Mouse (Mus musculus): ENCODE measurements around the gene Cfap73. TPM values are rescaled to one million over a fixed set of nuclear protein-coding genes. Genes with fewer than 3 reads are reported as not detected.

The Cfap73 gene
- polyA plus RNA-seq, 2 experiments = not detected

DNA sequence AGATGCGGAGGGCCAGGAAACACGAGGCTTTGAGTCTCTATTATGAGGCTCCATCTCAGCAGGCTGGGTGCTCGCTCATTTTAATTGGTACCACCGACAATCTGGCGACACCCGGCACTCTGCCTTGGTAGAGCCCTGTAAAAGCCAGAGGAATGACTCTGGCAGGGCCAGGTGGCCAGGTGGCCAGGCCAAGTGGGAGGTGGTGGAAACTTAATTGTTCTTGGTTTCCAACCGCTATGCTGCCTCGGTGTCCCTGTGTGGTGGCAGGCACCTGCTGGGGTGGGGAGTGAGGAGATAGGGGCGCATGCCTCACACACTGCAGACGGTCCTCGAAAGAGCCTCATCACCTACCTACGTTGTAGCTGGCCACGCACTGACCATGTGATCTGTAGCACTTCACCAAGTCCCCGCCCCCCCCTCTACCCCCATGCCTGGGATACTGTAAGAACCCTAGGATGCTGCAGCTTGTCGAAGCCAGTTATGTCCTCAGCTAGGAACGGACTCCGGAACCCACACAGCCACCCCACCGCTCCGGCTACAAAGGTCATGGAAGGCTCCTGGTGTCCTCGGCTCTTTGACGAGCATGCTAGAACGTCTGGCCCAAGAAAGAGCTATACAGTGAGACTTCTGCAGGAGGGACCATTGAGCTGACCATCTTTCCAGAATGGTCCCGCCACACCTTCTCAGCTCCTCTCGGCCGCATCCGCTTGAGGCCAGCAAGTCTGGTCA is 54.0 kb downstream of the Cfap73 start:
- Histone ChIP-seq H3K9me3 (ENCODE audit: control insufficient read depth, low read length) (no peaks in the 10 kb centered on the region), H3K4me3 (ENCODE audit: insufficient read depth in 1 of 2, low read depth in 2 of 2, low read length in 2 of 2) (no peak overlapping the region), H3K27ac (no peak overlapping the region; the same call in 1 of the 2 replicates), H3K9ac (replicated peaks) (no peak overlapping the region), H3K4me2 (ENCODE audit: low read depth) (no peak overlapping the region), H3K36me3 (replicated peaks; ENCODE audit: control insufficient read depth, insufficient read depth, low read depth) (peaks cover 43% of the 10 kb centered on the region), H3K4me1 (replicated peaks; ENCODE audit: control insufficient read depth in 2 of 2, insufficient read depth in 2 of 2, low read length in 1 of 2) (peaks cover 29 to 35% of the 10 kb centered on the region in 2 experiments), H3K27me3 (ENCODE audit: control insufficient read depth, insufficient read depth, low read length) (no peaks in the 10 kb centered on the region)
- WGBS (ENCODE audit: insufficient replicate concordance) = 87% methylated on average over 26 of the region's 26 CpGs
- TF ChIP-seq CTCF (IDR thresholded peaks at IDR 0.05; ENCODE audit: low read depth) = no peak
- TF ChIP-seq EP300 (IDR thresholded peaks at IDR 0.05; ENCODE audit: low read depth) = no peak
- ATAC-seq (ENCODE audit: insufficient read depth) (no peak), DNase-seq (ENCODE audit: low read depth in 3 of 3, low spot score in 3 of 3) (no peak)

DNA sequence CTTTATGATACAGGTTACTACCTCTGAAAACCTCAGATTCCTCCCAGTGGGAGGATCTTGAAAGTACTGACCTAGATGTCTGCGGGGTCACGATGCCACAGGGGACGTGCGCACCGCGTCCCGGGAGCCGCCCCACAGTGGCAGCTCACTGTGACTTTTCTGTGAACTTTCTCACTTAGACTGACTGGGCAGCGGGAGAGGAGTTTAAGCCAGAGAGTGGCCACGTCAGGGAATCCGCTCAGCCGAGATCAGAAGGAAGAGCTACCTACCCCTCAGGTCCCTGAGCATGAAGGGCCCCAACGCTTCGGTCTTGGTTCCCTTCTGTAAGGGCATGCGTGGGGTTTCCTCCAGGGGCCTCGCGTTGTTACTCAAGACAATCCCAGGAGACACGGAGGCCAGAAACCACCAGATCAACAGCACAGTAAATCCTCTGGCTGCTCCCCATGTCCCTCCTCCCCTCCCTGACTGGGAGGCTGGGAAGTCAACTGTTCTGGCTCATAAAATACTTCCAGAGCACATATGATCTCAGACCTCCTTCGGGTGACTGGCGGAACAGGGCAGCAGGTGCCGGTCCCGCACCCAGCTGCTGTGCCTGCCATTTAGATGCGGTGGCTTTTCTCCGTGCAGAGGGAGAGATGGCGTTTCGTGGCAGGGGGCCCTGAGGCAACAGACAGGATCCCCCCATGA is 54.7 kb downstream of the Cfap73 start:
- no peak for DNase-seq (ENCODE audit: low read depth in 3 of 3, low spot score in 3 of 3)

DNA sequence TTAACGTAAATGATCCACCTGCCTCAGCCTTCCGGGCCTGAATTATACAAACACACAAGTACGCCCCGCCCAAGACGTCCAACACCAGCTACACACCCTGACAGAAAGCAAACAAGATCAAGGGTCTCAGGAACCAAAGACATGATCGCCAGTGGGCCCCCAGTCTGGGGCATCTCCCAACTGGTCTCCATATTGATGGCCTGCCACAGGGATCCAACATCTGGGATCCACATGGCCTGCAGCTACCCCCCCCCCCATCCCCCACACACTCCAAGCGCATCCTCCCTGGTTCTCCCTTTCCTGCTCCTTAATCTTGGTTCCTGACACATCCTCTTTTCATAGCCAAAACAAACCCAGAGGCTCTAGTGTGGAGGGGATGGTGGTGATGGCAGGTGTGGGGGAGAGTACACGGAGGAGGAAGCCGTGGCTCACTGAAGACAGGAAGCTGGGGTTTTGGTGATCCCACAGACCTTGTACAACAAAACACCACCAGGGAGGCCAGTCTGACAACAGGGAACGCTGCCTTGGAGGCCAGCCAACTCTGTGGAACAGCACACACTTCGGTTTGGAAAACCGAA is 55.4 kb downstream of the Cfap73 start:
- Histone ChIP-seq H3K27me3 (ENCODE audit: control insufficient read depth, insufficient read depth, low read length) (no peaks in the 10 kb centered on the region), H3K9me3 (ENCODE audit: control insufficient read depth, low read length) (no peaks in the 10 kb centered on the region), H3K4me3 (ENCODE audit: insufficient read depth in 1 of 2, low read depth in 2 of 2, low read length in 2 of 2) (peak overlapping the region in 1 of 2 experiments; percentile 39; a peak in 2 of 4 replicates), H3K36me3 (replicated peaks; ENCODE audit: control insufficient read depth, insufficient read depth, low read depth) (peaks cover 29% of the 10 kb centered on the region), H3K9ac (replicated peaks) (peak overlapping the region; percentile 69), H3K4me2 (ENCODE audit: low read depth) (peak overlapping the region; percentile 78), H3K27ac (peak overlapping the region; percentile 98), H3K4me1 (replicated peaks; ENCODE audit: control insufficient read depth in 2 of 2, insufficient read depth in 2 of 2, low read length in 1 of 2) (peaks cover 29 to 34% of the 10 kb centered on the region in 2 experiments)
- ATAC-seq (ENCODE audit: insufficient read depth) = peak; percentile 41; the same call in 1 of the 2 replicates
- 22% methylated on average over 12 of the region's 12 CpGs for WGBS (ENCODE audit: insufficient replicate concordance)
- DNase-seq (ENCODE audit: low read depth in 3 of 3, low spot score in 3 of 3) = no peak
- TF ChIP-seq CTCF (IDR thresholded peaks at IDR 0.05; ENCODE audit: low read depth) = no peak
- TF ChIP-seq EP300 (IDR thresholded peaks at IDR 0.05; ENCODE audit: low read depth) = no peak

More for the DNA sequence above, 54.7 kb downstream of the Cfap73 start:
- H3K27me3 ChIP-seq (ENCODE audit: control insufficient read depth, insufficient read depth, low read length) = no peaks in the 10 kb centered on the region
- no peak for ATAC-seq (ENCODE audit: insufficient read depth)
- H3K9ac ChIP-seq (replicated peaks) = peak overlapping the region; percentile 69
- WGBS (ENCODE audit: insufficient replicate concordance) = 55% methylated on average over 26 of the region's 26 CpGs
- H3K27ac ChIP-seq = peak overlapping the region; percentile 98
- H3K9me3 ChIP-seq (ENCODE audit: control insufficient read depth, low read length) = no peaks in the 10 kb centered on the region
- H3K4me2 ChIP-seq (ENCODE audit: low read depth) = peak overlapping the region; percentile 78
- H3K4me1 ChIP-seq (replicated peaks; ENCODE audit: control insufficient read depth in 2 of 2, insufficient read depth in 2 of 2, low read length in 1 of 2) = peaks cover 29 to 34% of the 10 kb centered on the region in 2 experiments
- H3K4me3 ChIP-seq (ENCODE audit: insufficient read depth in 1 of 2, low read depth in 2 of 2, low read length in 2 of 2) = no peak overlapping the region
- TF ChIP-seq CTCF (IDR thresholded peaks at IDR 0.05; ENCODE audit: low read depth) = no peak
- TF ChIP-seq EP300 (IDR thresholded peaks at IDR 0.05; ENCODE audit: low read depth) = no peak
- peaks cover 36% of the 10 kb centered on the region for H3K36me3 ChIP-seq (replicated peaks; ENCODE audit: control insufficient read depth, insufficient read depth, low read depth)

Other genes starting within 250 kb of the Cfap73 start
- 0.02 TPM in 1 of 2 replicates, not detected in the other for gene Lhx5, start 202.5 kb downstream of the Cfap73 start, polyA plus RNA-seq (2012; rRNA removed)
- not detected in 2 replicates for gene Lhx5, start 202.5 kb downstream of the Cfap73 start, polyA plus RNA-seq (2014; fragmentation: Nextera tagmentation; extraction: Ambion mirVana)
- gene Sdsl, start 161.4 kb downstream of the Cfap73 start, polyA plus RNA-seq (2012; rRNA removed) = 0.78 and 0.93 TPM in 2 replicates
- 1.2 and 2.0 TPM in 2 replicates for gene Sdsl, start 161.4 kb downstream of the Cfap73 start, polyA plus RNA-seq (2014; fragmentation: Nextera tagmentation; extraction: Ambion mirVana)
- 0.13 and 0.61 TPM in 2 replicates for gene Sds, start 157.7 kb downstream of the Cfap73 start, polyA plus RNA-seq (2012; rRNA removed)
- 0.15 and 0.22 TPM in 2 replicates for gene Sds, start 157.7 kb downstream of the Cfap73 start, polyA plus RNA-seq (2014; fragmentation: Nextera tagmentation; extraction: Ambion mirVana)
- gene Plbd2, start 130.6 kb downstream of the Cfap73 start, polyA plus RNA-seq (2012; rRNA removed) = 4.3 TPM in 2 replicates
- gene Plbd2, start 130.6 kb downstream of the Cfap73 start, polyA plus RNA-seq (2014; fragmentation: Nextera tagmentation; extraction: Ambion mirVana) = 10.3 and 12.3 TPM in 2 replicates
- gene Slc8b1, start 123.1 kb downstream of the Cfap73 start, polyA plus RNA-seq (2012; rRNA removed) = 5.2 TPM in 2 replicates
- gene Slc8b1, start 123.1 kb downstream of the Cfap73 start, polyA plus RNA-seq (2014; fragmentation: Nextera tagmentation; extraction: Ambion mirVana) = 1.4 and 2.6 TPM in 2 replicates
- 19.3 and 19.8 TPM in 2 replicates for gene Tpcn1, start 45.6 kb downstream of the Cfap73 start, polyA plus RNA-seq (2012; rRNA removed)
- gene Tpcn1, start 45.6 kb downstream of the Cfap73 start, polyA plus RNA-seq (2014; fragmentation: Nextera tagmentation; extraction: Ambion mirVana) = 17.8 and 18.2 TPM in 2 replicates
- gene Iqcd, start 45.2 kb downstream of the Cfap73 start, polyA plus RNA-seq (2012; rRNA removed) = 0.91 and 2.0 TPM in 2 replicates
- gene Iqcd, start 45.2 kb downstream of the Cfap73 start, polyA plus RNA-seq (2014; fragmentation: Nextera tagmentation; extraction: Ambion mirVana) = 1.0 and 1.4 TPM in 2 replicates
- 5.2 and 5.9 TPM in 2 replicates for gene Rita1, start 21.6 kb downstream of the Cfap73 start, polyA plus RNA-seq (2012; rRNA removed)
- 2.1 and 2.8 TPM in 2 replicates for gene Rita1, start 21.6 kb downstream of the Cfap73 start, polyA plus RNA-seq (2014; fragmentation: Nextera tagmentation; extraction: Ambion mirVana)
- gene Ddx54, start 21.5 kb downstream of the Cfap73 start, polyA plus RNA-seq (2012; rRNA removed) = 9.9 and 12.4 TPM in 2 replicates
- 9.9 and 10.1 TPM in 2 replicates for gene Ddx54, start 21.5 kb downstream of the Cfap73 start, polyA plus RNA-seq (2014; fragmentation: Nextera tagmentation; extraction: Ambion mirVana)
- 0.10 and 0.18 TPM in 2 replicates for gene Rasal1, start 14.6 kb upstream of the Cfap73 start, polyA plus RNA-seq (2012; rRNA removed)
- 0.17 TPM in 1 of 2 replicates, not detected in the other for gene Rasal1, start 14.6 kb upstream of the Cfap73 start, polyA plus RNA-seq (2014; fragmentation: Nextera tagmentation; extraction: Ambion mirVana)
- gene Dtx1, start 77.7 kb upstream of the Cfap73 start, polyA plus RNA-seq (2012; rRNA removed) = 0.03 and 0.41 TPM in 2 replicates
- 0.05 TPM in 1 of 2 replicates, not detected in the other for gene Dtx1, start 77.7 kb upstream of the Cfap73 start, polyA plus RNA-seq (2014; fragmentation: Nextera tagmentation; extraction: Ambion mirVana)
- gene Oas2, start 115.6 kb upstream of the Cfap73 start, polyA plus RNA-seq (2012; rRNA removed) = 0.81 and 1.1 TPM in 2 replicates
- 0.47 and 0.54 TPM in 2 replicates for gene Oas2, start 115.6 kb upstream of the Cfap73 start, polyA plus RNA-seq (2014; fragmentation: Nextera tagmentation; extraction: Ambion mirVana)
- 0.18 and 0.31 TPM in 2 replicates for gene Oas3, start 143.4 kb upstream of the Cfap73 start, polyA plus RNA-seq (2012; rRNA removed)
- 0.03 and 0.23 TPM in 2 replicates for gene Oas3, start 143.4 kb upstream of the Cfap73 start, polyA plus RNA-seq (2014; fragmentation: Nextera tagmentation; extraction: Ambion mirVana)
- not detected in 2 replicates for gene Oas1e, start 161.3 kb upstream of the Cfap73 start, polyA plus RNA-seq (2012; rRNA removed)
- gene Oas1e, start 161.3 kb upstream of the Cfap73 start, polyA plus RNA-seq (2014; fragmentation: Nextera tagmentation; extraction: Ambion mirVana) = not detected in 2 replicates
- 0.21 TPM in 2 replicates for gene Oas1c, start 178.3 kb upstream of the Cfap73 start, polyA plus RNA-seq (2012; rRNA removed)
- gene Oas1c, start 178.3 kb upstream of the Cfap73 start, polyA plus RNA-seq (2014; fragmentation: Nextera tagmentation; extraction: Ambion mirVana) = 0.08 and 0.27 TPM in 2 replicates
- gene Oas1f, start 213.1 kb upstream of the Cfap73 start, polyA plus RNA-seq (2012; rRNA removed) = not detected in 2 replicates
- gene Oas1f, start 213.1 kb upstream of the Cfap73 start, polyA plus RNA-seq (2014; fragmentation: Nextera tagmentation; extraction: Ambion mirVana) = not detected in 2 replicates
- gene Oas1h, start 227.2 kb upstream of the Cfap73 start, polyA plus RNA-seq (2012; rRNA removed) = not detected in 2 replicates
- not detected in 2 replicates for gene Oas1h, start 227.2 kb upstream of the Cfap73 start, polyA plus RNA-seq (2014; fragmentation: Nextera tagmentation; extraction: Ambion mirVana)

Measured in liver, embryonic 14.5 days (tissue).